Mouse (Mus musculus) adrenal gland, postnatal 10 days (tissue): ENCODE results near the gene Zfp867. TPM values are rescaled to one million over a fixed set of nuclear protein-coding genes. Genes with fewer than 3 reads are reported as not detected.

Experiments used
- DNase-seq: peaks from one replicate; pipeline ENCODE4 v3.0.0; 2021; ENCODE audit warnings: mixed read lengths
- total RNA-seq, 2 experiments: library from RNA; stranded (reverse); gene quantifications; 2 replicates each; pipeline ENCODE4 v1.2.3; 2021

Gene Zfp867
- total RNA-seq, 2 experiments from 2014 or later = 3.9 to 6.4 TPM

- DNase-seq = no peak
These were observed 11.8 kb downstream of the Zfp867 start for GRCm38 (mm10) chr11:59460459-59460858.

- peak; percentile 59 for DNase-seq
These were observed 13.3 kb downstream of the Zfp867 start for GRCm38 (mm10) chr11:59458973-59459372.

- no peak for DNase-seq
These were observed 15.4 kb downstream of the Zfp867 start for GRCm38 (mm10) chr11:59456891-59457290.

- peak; percentile 26 for DNase-seq
These were observed 15.9 kb downstream of the Zfp867 start for GRCm38 (mm10) chr11:59456346-59456745.

GRCm38 (mm10) chr11:59451086-59451485, 21.2 kb downstream of the Zfp867 start, which contains the start of gene Snap47:
Snap47 (minus strand) TSS chr11:59451186.
- DNase-seq = no peak

- DNase-seq = no peak
These were observed 22.0 kb downstream of the Zfp867 start for GRCm38 (mm10) chr11:59450230-59450771.

- peak; percentile 96 for DNase-seq
These were observed 22.5 kb downstream of the Zfp867 start, which contains the start of gene Jmjd4 for GRCm38 (mm10) chr11:59449741-59450229. Jmjd4 (plus strand) TSS chr11:59450045.

- no peak for DNase-seq
These were observed 29.2 kb downstream of the Zfp867 start for GRCm38 (mm10) chr11:59443102-59443501.

GRCm38 (mm10) chr11:59437954-59438353, 34.3 kb downstream of the Zfp867 start:
- no peak for DNase-seq

GRCm38 (mm10) chr11:59432261-59432660, 40.0 kb downstream of the Zfp867 start:
- no peak for DNase-seq

GRCm38 (mm10) chr11:59429959-59430358, 42.3 kb downstream of the Zfp867 start:
- DNase-seq = no peak

GRCm38 (mm10) chr11:59428057-59428660, 44.1 kb downstream of the Zfp867 start:
- DNase-seq = no peak

- DNase-seq = peak; percentile 38
These were observed 46.6 kb downstream of the Zfp867 start for GRCm38 (mm10) chr11:59425671-59426101.

GRCm38 (mm10) chr11:59423010-59423588, 49.2 kb downstream of the Zfp867 start:
- DNase-seq = no peak

GRCm38 (mm10) chr11:59421967-59422366, 50.3 kb downstream of the Zfp867 start:
- no peak for DNase-seq

- DNase-seq = no peak
These were observed 50.8 kb downstream of the Zfp867 start for GRCm38 (mm10) chr11:59421436-59421835.

- no peak for DNase-seq
These were observed 53.6 kb downstream of the Zfp867 start for GRCm38 (mm10) chr11:59418708-59419107.

GRCm38 (mm10) chr11:59412999-59413863, 59.0 kb downstream of the Zfp867 start:
- DNase-seq = no peak

GRCm38 (mm10) chr11:59412058-59412457, 60.2 kb downstream of the Zfp867 start:
- no peak for DNase-seq
